Mouse (Mus musculus) kidney, embryonic 14.5 days (tissue): Measurements from ENCODE around the gene Wfdc9. TPM values are rescaled to one million over a fixed set of nuclear protein-coding genes. Genes with fewer than 3 reads are reported as not detected.

Experiments
- ATAC-seq: fragments of 200-750 bp; cut with Nextera tagmentation; 2 replicates; pipeline ENCODE4 v1.8.0; 2017; ENCODE audit warnings: moderate number of reproducible peaks, mild to moderate bottlenecking, moderate TSS enrichment, moderate library complexity; ENCODE audit not compliant: low FRiP score, low TSS enrichment
- H3K27ac ChIP-seq: fragments of 300-500 bp; sonication (generic); 2 replicates; pipeline ENCODE4 v1.5.1; 2014; ENCODE audit warnings: low read depth, mild to moderate bottlenecking, low read length, moderate library complexity, mixed read lengths
- H3K27me3 ChIP-seq: fragments of 300-500 bp; sonication (generic); 2 replicates; pipeline ENCODE4 v1.6.1; 2014; ENCODE audit warnings: mild to moderate bottlenecking, low read length; ENCODE audit not compliant: control insufficient read depth, insufficient read depth
- H3K36me3 ChIP-seq: fragments of 300-500 bp; sonication (generic); 2 replicates; pipeline ENCODE4 v1.6.1; 2014; ENCODE audit warnings: low read length, mixed read lengths; ENCODE audit not compliant: control insufficient read depth, insufficient read depth
- H3K4me1 ChIP-seq: fragments of 300-500 bp; sonication (generic); 2 replicates; pipeline ENCODE4 v1.6.1; 2014; ENCODE audit warnings: low read length, mixed read lengths; ENCODE audit not compliant: control insufficient read depth, insufficient read depth
- H3K4me2 ChIP-seq: fragments of 300-500 bp; sonication (generic); replicated peaks from 2 replicates; pipeline ENCODE4 v1.6.1; 2014; ENCODE audit warnings: low read depth, mild to moderate bottlenecking, low read length
- H3K4me3 ChIP-seq: fragments of 300-500 bp; sonication (generic); 2 replicates; pipeline ENCODE4 v1.5.1; 2014; ENCODE audit warnings: mild to moderate bottlenecking, low read length
- H3K9ac ChIP-seq: fragments of 300-500 bp; sonication (generic); 2 replicates; pipeline ENCODE4 v1.6.1; 2014; ENCODE audit warnings: low read depth, mild to moderate bottlenecking, low read length, moderate library complexity
- H3K9me3 ChIP-seq: fragments of 300-500 bp; sonication (generic); 2 replicates; pipeline ENCODE4 v1.6.1; 2016; ENCODE audit warnings: low read length; ENCODE audit not compliant: control insufficient read depth
- WGBS: fragments of 180-500 bp; shearing (Covaris S2); extraction: QIAGEN DNeasy Blood & Tissue Kit; methylation state at CpG from one replicate; pipeline ENCODE4 v1.1.7; 2014; 5-methylcytosine and 5-hydroxymethylcytosine counted together
- polyA plus RNA-seq: library from polyadenylated mRNA; unstranded; fragments of >200 nt; fragmentation: Nextera tagmentation; extraction: Ambion mirVana; gene quantifications from 2 replicates; pipeline ENCODE4 v1.2.1, GENCODE M21; 2014

The Wfdc9 gene
- polyA plus RNA-seq: not detected in 2 replicates

DNA sequence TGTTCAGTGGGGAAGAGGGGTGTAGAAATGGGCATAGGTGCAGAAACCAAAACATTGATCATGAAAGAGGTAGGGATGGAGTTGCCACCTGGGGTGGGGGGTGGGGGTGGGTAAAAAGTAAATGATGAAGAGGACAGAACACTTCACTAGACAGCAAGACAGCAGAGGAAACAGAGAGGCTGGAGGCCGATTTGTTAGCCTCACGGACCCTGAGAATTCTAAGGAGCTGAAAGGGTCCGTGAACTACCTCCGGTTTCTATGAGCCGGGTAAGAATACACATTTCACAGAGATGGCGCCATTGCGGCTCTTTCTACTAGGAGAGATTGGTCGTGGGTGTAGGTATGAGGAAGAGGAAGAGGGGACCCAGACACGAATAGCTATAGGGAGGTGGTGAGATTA is at the start of gene Wfdc9:
Gene Wfdc9, minus strand, starts transcription at position 101 of the 400 bp plus-strand sequence.
- no peak for ATAC-seq
- no peak within 1 kb of the TSS for H3K4me3 ChIP-seq
- no peak within 1 kb of the TSS for H3K27ac ChIP-seq
- no peak within 1 kb of the TSS for H3K4me2 ChIP-seq
- no peaks in the 10 kb centered on the region for H3K36me3 ChIP-seq
- H3K27me3 ChIP-seq: no peaks in the 10 kb centered on the region; the same call in 1 of the 2 replicates
- no peaks in the 10 kb centered on the region for H3K9me3 ChIP-seq
- no peak within 1 kb of the TSS for H3K9ac ChIP-seq
- no peaks in the 10 kb centered on the region for H3K4me1 ChIP-seq
- 87% methylated on average over 9 of the region's 9 CpGs for WGBS

DNA sequence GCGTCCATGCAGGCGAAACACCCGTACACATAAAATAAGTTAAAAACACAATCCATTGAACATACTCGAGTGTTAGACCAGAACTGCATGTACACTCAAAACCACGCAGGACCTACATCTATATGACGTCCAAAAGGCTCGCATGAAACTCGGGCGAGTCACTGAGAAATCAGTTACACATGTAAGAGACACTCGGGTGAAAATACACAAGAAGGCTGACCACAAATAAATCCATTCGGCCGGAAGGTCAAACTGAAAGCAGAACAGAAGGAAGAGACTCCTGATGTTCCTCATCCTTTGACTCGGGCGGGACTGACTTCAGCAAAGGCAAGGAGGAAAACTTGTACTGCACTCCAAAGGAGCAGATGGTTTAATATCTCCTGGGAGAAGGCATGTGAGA is 49.6 kb upstream of the Wfdc9 start:
- H3K4me3 ChIP-seq: no peak overlapping the region
- no peaks in the 10 kb centered on the region for H3K9me3 ChIP-seq
- no peaks in the 10 kb centered on the region for H3K4me1 ChIP-seq
- H3K4me2 ChIP-seq: no peak overlapping the region
- H3K27ac ChIP-seq: no peak overlapping the region
- H3K27me3 ChIP-seq: no peaks in the 10 kb centered on the region
- H3K36me3 ChIP-seq: no peaks in the 10 kb centered on the region
- ATAC-seq: no peak
- no peak overlapping the region for H3K9ac ChIP-seq
- WGBS: 89% methylated on average over 14 of the region's 14 CpGs

DNA sequence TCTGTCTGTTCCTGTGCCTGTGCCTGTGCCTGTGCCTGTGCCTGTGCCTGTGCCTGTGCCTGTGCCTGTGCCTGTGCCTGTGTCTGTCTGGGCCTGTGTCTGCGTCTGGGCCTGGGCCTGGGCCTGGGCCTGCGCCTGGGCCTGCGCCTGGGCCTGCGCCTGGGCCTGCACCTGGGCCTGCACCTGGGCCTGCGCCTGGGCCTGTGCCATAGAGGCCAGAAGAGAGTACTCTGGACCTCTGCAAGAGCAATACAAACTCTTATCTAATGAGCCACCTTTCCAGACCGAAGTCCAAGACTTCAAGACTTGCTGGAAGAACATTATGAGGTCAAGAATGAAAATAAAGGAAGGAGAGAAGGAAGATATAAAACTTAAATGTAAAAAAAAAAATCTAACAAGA is 48.9 kb upstream of the Wfdc9 start:
- H3K36me3 ChIP-seq: no peaks in the 10 kb centered on the region
- no peaks in the 10 kb centered on the region for H3K27me3 ChIP-seq
- no peak for ATAC-seq
- H3K4me1 ChIP-seq: no peaks in the 10 kb centered on the region
- no peak overlapping the region for H3K4me3 ChIP-seq
- 95% methylated on average over 6 of the region's 6 CpGs for whole genome bisulfite sequencing
- H3K9ac ChIP-seq: no peak overlapping the region
- no peaks in the 10 kb centered on the region for H3K9me3 ChIP-seq
- no peak overlapping the region for H3K4me2 ChIP-seq
- H3K27ac ChIP-seq: no peak overlapping the region

DNA sequence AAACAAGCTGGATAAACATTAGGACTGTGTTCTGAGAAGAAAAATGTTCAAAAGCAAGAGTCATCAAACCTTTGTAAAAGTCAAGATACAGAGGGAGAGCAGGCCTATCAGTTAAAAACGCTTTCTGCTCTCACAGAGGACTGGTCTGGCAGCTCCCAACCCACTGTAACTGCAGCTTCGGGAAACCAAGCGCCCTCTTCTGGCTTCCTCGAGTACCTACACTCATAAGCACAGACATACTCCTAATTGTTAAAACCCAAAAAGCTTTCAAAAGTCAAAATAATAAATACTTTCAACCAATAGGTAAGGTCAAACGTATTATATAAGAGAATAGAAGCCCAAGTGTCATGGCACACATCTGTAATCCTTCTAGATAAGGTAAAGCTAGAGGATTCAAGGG is 47.9 kb upstream of the Wfdc9 start:
- no peak overlapping the region for H3K4me3 ChIP-seq
- H3K4me2 ChIP-seq: no peak overlapping the region
- H3K4me1 ChIP-seq: no peaks in the 10 kb centered on the region
- H3K9me3 ChIP-seq: no peaks in the 10 kb centered on the region
- no peaks in the 10 kb centered on the region for H3K27me3 ChIP-seq
- no peak overlapping the region for H3K27ac ChIP-seq
- no peak overlapping the region for H3K9ac ChIP-seq
- ATAC-seq: no peak
- WGBS: 75% methylated on average over 5 of the region's 5 CpGs
- no peaks in the 10 kb centered on the region for H3K36me3 ChIP-seq

DNA sequence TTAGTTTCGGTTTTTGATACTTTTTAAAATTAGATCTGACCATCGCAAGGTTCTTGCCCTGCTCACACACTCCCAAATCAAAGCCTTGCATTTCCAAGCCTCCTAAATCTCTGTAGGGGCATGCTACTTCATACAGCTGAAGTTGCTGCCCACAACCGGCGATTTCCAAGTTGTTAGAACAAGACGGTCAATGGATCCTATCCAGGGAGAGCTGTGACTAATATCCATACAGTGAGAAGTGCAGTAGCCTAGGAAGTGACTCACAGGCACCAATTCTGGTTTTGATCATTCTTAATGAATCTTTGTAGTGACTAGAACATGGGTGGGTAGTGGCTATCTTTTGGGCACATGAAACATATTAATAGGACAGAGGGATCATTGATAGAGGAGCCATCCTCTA is 45.4 kb upstream of the Wfdc9 start:
- H3K27me3 ChIP-seq: no peaks in the 10 kb centered on the region
- no peaks in the 10 kb centered on the region for H3K4me1 ChIP-seq
- H3K4me3 ChIP-seq: no peak overlapping the region
- H3K9me3 ChIP-seq: no peaks in the 10 kb centered on the region
- ATAC-seq: no peak
- 89% methylated on average over 5 of the region's 5 CpGs for WGBS
- H3K36me3 ChIP-seq: no peaks in the 10 kb centered on the region
- no peak overlapping the region for H3K9ac ChIP-seq
- H3K4me2 ChIP-seq: no peak overlapping the region
- H3K27ac ChIP-seq: no peak overlapping the region

DNA sequence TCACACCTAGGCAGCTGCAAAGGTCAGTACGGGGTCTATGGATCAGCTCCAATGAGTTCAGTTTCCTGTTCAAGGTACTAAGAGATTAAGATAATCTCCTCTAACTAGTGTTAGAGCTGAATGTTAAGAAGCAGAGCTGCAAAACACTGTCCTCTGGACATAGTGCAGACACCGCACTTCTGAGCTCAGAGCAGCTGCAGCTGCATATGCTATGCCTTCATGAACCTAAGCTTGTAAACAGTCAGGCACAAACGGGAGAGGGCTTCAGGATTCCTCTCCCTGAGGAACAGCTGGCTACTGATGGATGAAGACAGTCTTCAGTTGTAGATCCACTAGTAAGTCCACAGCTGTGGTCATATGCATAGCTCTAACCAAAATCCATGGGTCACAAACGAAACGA is 44.6 kb upstream of the Wfdc9 start:
- Histone ChIP-seq H3K4me2 (no peak overlapping the region), H3K4me3 (no peak overlapping the region), H3K27ac (no peak overlapping the region), H3K27me3 (no peaks in the 10 kb centered on the region), H3K9ac (no peak overlapping the region), H3K36me3 (no peaks in the 10 kb centered on the region), H3K9me3 (no peaks in the 10 kb centered on the region), H3K4me1 (no peaks in the 10 kb centered on the region)
- 68% methylated on average over 5 of the region's 5 CpGs for WGBS
- no peak for ATAC-seq

DNA sequence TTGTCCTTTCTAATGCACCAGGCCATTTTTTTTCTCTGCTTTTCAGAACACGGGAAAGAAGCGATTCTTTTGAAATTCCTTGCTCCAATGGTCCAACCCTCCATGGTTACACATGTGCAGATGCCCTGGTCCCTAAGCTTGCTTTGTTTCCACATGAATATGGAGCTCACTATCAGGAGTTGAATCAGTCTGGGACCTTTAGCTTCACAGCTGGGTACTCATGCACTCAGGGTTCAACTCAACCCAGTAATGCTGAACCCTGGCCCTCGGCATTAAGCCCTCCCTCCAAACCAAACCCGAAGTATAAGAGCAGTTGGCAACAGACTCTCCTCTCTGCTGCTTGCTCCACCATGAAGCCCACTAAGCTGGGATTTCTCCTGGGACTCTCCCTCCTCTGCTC is 41.8 kb upstream of the Wfdc9 start, which contains the start of gene Spint4:
Gene Spint4, plus strand, starts transcription at position 301 of the 400 bp plus-strand sequence.
- Histone ChIP-seq H3K4me2 (no peak within 1 kb of the TSS), H3K4me1 (no peaks in the 10 kb centered on the region), H3K27me3 (no peaks in the 10 kb centered on the region), H3K9me3 (no peaks in the 10 kb centered on the region), H3K27ac (no peak within 1 kb of the TSS), H3K4me3 (no peak within 1 kb of the TSS), H3K36me3 (no peaks in the 10 kb centered on the region), H3K9ac (no peak within 1 kb of the TSS)
- ATAC-seq: no peak
- 72% methylated on average over 4 of the region's 4 CpGs for WGBS

DNA sequence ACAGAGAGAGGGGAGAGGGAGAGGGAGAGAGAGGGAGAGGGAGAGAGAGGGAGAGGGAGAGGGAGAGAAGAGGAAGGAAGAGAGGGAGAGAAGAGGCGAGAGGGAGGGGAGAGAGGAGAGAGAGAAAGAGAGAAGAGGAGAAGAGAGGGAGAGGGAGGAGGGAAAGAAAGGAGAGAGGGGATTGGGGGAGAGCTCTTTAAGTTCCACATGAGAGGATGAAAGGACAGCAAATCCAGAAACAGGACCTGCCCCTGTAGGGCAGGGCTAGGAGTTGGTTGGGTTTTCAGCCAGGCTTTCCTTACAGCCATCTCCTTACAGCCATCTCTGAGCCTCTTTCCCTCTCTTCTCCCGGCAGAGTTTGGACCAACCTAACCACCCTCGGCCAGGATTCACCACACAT is 28.4 kb upstream of the Wfdc9 start, which contains the start of gene Wfdc13:
Gene Wfdc13, plus strand, starts transcription at position 301 of the 400 bp plus-strand sequence.
- Histone ChIP-seq H3K4me2 (no peak within 1 kb of the TSS), H3K9me3 (no peaks in the 10 kb centered on the region), H3K27ac (no peak within 1 kb of the TSS), H3K9ac (no peak within 1 kb of the TSS), H3K4me1 (no peaks in the 10 kb centered on the region), H3K36me3 (no peaks in the 10 kb centered on the region), H3K27me3 (no peaks in the 10 kb centered on the region), H3K4me3 (no peak within 1 kb of the TSS)
- ATAC-seq: no peak
- WGBS: 71% methylated on average over 3 of the region's 3 CpGs

DNA sequence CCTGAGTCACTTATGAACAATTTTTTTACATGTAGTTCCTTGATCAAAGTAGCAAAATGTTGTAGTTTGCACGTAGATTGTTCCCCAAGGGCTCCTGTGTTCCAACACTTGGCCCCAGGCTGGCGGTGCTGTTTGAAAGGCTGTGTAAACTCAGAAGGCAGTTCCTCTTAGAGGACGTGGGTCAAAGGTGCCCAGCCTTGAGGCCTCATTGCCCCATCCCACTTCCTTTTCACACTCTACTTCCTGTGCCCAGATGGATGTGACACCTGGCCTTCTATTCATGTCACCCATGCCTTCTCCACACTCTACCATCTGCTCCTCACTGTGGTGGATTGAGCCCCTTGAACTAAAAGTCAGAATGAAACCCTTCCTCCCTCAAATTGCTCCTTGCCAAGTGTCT is 23.5 kb upstream of the Wfdc9 start:
- Histone ChIP-seq H3K9me3 (no peaks in the 10 kb centered on the region), H3K4me3 (no peak overlapping the region), H3K4me2 (no peak overlapping the region), H3K27ac (no peak overlapping the region), H3K36me3 (no peaks in the 10 kb centered on the region), H3K4me1 (peaks cover 9% of the 10 kb centered on the region), H3K27me3 (no peaks in the 10 kb centered on the region), H3K9ac (no peak overlapping the region)
- WGBS: 28% methylated on average over 3 of the region's 3 CpGs
- ATAC-seq: no peak
